Mouse (Mus musculus) heart, embryonic 16.5 days (tissue): ENCODE measurements around the gene Plcb3. TPM values are rescaled to one million over a fixed set of nuclear protein-coding genes. Genes with fewer than 3 reads are reported as not detected.

Experiments
- ATAC-seq: fragments of 200-750 bp; cut with Nextera tagmentation; replicated peaks from 2 replicates; pipeline ENCODE4 v1.8.0; 2017; ENCODE audit warnings: moderate number of reproducible peaks; ENCODE audit not compliant: insufficient read depth, low FRiP score; ENCODE audit errors: extremely low read depth
- H3K27ac ChIP-seq: fragments of 300-500 bp; sonication (generic); 2 replicates; pipeline ENCODE4 v1.5.1; 2014; ENCODE audit warnings: mild to moderate bottlenecking, low read length, control low read depth, moderate library complexity
- H3K27me3 ChIP-seq: fragments of 300-500 bp; sonication (generic); 2 replicates; pipeline ENCODE4 v1.6.1; 2014; ENCODE audit warnings: low read length, mixed read lengths; ENCODE audit not compliant: control insufficient read depth, insufficient read depth
- H3K36me3 ChIP-seq: fragments of 300-500 bp; sonication (generic); 2 replicates; pipeline ENCODE4 v1.6.1; 2014; ENCODE audit not compliant: control insufficient read depth, insufficient read depth
- H3K4me1 ChIP-seq: fragments of 300-500 bp; sonication (generic); 2 replicates; pipeline ENCODE4 v1.6.1; 2014; ENCODE audit warnings: low read length, mixed read lengths; ENCODE audit not compliant: control insufficient read depth, insufficient read depth
- H3K4me2 ChIP-seq: fragments of 300-500 bp; sonication (generic); 2 replicates; pipeline ENCODE4 v1.6.1; 2014; ENCODE audit warnings: low read depth, mild to moderate bottlenecking, control low read depth, low read length
- H3K4me3 ChIP-seq: fragments of 300-500 bp; sonication (generic); 2 replicates; pipeline ENCODE4 v1.5.1; 2014; ENCODE audit warnings: mild to moderate bottlenecking, control low read depth, low read length
- H3K9ac ChIP-seq: fragments of 300-500 bp; sonication (generic); 2 replicates; pipeline ENCODE4 v1.6.1; 2014; ENCODE audit warnings: low read length, control low read depth
- H3K9me3 ChIP-seq: fragments of 300-500 bp; sonication (generic); replicated peaks from 2 replicates; pipeline ENCODE4 v1.6.1; 2016; ENCODE audit warnings: low read length; ENCODE audit not compliant: control insufficient read depth
- WGBS: fragments of 180-500 bp; shearing (Covaris S2); extraction: QIAGEN DNeasy Blood & Tissue Kit; methylation state at CpG from one replicate; pipeline ENCODE4 v1.1.7; 2014; 5-methylcytosine and 5-hydroxymethylcytosine counted together
- microRNA-seq: library from miRNA; unstranded; fragments of <30 nt; microRNA quantifications from one replicate; pipeline ENCODE4, GENCODE M21; 2017
- polyA plus RNA-seq: library from polyadenylated mRNA; unstranded; fragments of >200 nt; fragmentation: Nextera tagmentation; extraction: Ambion mirVana; gene quantifications from 2 replicates; pipeline ENCODE4 v1.2.1, GENCODE M21; 2015

Plcb3 gene
- polyA plus RNA-seq, 1 experiment from 2014 or later: 16.8 TPM

GRCm38 (mm10) chr19:6907094-6907493 lies 69.2 kb downstream of the Plcb3 start:
- 88% methylated on average over 8 of the region's 8 CpGs for WGBS
- Histone ChIP-seq H3K9ac (no peak overlapping the region), H3K4me3 (no peak overlapping the region), H3K9me3 (no peaks in the 10 kb centered on the region), H3K4me2 (no peak overlapping the region), H3K27ac (no peak overlapping the region), H3K27me3 (no peaks in the 10 kb centered on the region), H3K36me3 (peaks cover 21% of the 10 kb centered on the region), H3K4me1 (peaks cover 21% of the 10 kb centered on the region)
- ATAC-seq: no peak

GRCm38 (mm10) chr19:6906199-6906598 lies 70.1 kb downstream of the Plcb3 start:
- Histone ChIP-seq H3K27me3 (no peaks in the 10 kb centered on the region), H3K4me2 (no peak overlapping the region), H3K4me3 (no peak overlapping the region), H3K4me1 (peaks cover 19% of the 10 kb centered on the region), H3K36me3 (peaks cover 12% of the 10 kb centered on the region), H3K9me3 (no peaks in the 10 kb centered on the region), H3K9ac (no peak overlapping the region), H3K27ac (no peak overlapping the region)
- 76% methylated on average over 3 of the region's 3 CpGs for WGBS
- no peak for ATAC-seq

GRCm38 (mm10) chr19:6905498-6906159 lies 70.6 kb downstream of the Plcb3 start:
- no peak overlapping the region for H3K4me3 ChIP-seq
- H3K9me3 ChIP-seq: no peaks in the 10 kb centered on the region
- 92% methylated on average over 11 of the region's 11 CpGs for whole genome bisulfite sequencing
- H3K4me1 ChIP-seq: peaks cover 15% of the 10 kb centered on the region
- peaks cover 10% of the 10 kb centered on the region for H3K36me3 ChIP-seq
- no peak for ATAC-seq
- no peak overlapping the region for H3K9ac ChIP-seq
- no peaks in the 10 kb centered on the region for H3K27me3 ChIP-seq
- no peak overlapping the region for H3K4me2 ChIP-seq
- no peak overlapping the region for H3K27ac ChIP-seq

- no peaks in the 10 kb centered on the region for H3K27me3 ChIP-seq
- H3K9ac ChIP-seq: no peak overlapping the region
- no peak for ATAC-seq
- H3K36me3 ChIP-seq: peaks cover 10% of the 10 kb centered on the region
- no peak overlapping the region for H3K27ac ChIP-seq
- H3K4me2 ChIP-seq: no peak overlapping the region
- H3K9me3 ChIP-seq: no peaks in the 10 kb centered on the region
- 73% methylated on average over 2 of the region's 2 CpGs for WGBS
- no peak overlapping the region for H3K4me3 ChIP-seq
- H3K4me1 ChIP-seq: peaks cover 15% of the 10 kb centered on the region
Observed at GRCm38 (mm10) chr19:6904846-6905245, 71.4 kb downstream of the Plcb3 start.

- peaks cover 7% of the 10 kb centered on the region for H3K4me1 ChIP-seq
- H3K4me3 ChIP-seq: no peak overlapping the region
- ATAC-seq: no peak
- H3K9ac ChIP-seq: no peak overlapping the region
- no peaks in the 10 kb centered on the region for H3K9me3 ChIP-seq
- no peak overlapping the region for H3K27ac ChIP-seq
- no peak overlapping the region for H3K4me2 ChIP-seq
- no peaks in the 10 kb centered on the region for H3K27me3 ChIP-seq
- WGBS: 83% methylated on average over 1 of the region's 1 CpGs
- H3K36me3 ChIP-seq: peaks cover 10% of the 10 kb centered on the region
Observed at GRCm38 (mm10) chr19:6903031-6903430, 73.2 kb downstream of the Plcb3 start.

Small RNAs within 50 kb of the gene (microRNA-seq; reads per million reads assigned to microRNA genes)
- 2.2 reads per million, percentile 5 among the genes with 10 or more reads in this experiment for gene Mir6990

Other genes starting within 250 kb of the Plcb3 start
- gene Rps6ka4, start 135.8 kb downstream of the Plcb3 start, polyA plus RNA-seq: 20.0 and 20.5 TPM in 2 replicates
- 1.00 and 3.8 TPM in 2 replicates for gene Ccdc88b, start 118.3 kb downstream of the Plcb3 start, polyA plus RNA-seq
- gene Trmt112, start 66.8 kb downstream of the Plcb3 start, polyA plus RNA-seq: 80.0 and 93.0 TPM in 2 replicates
- gene Prdx5, start 66.4 kb downstream of the Plcb3 start, polyA plus RNA-seq: 383 and 415 TPM in 2 replicates
- 43.4 and 48.2 TPM in 2 replicates for gene Esrra, start 54.7 kb downstream of the Plcb3 start, polyA plus RNA-seq
- 2.8 and 3.9 TPM in 2 replicates for gene Catsperz, start 51.1 kb downstream of the Plcb3 start, polyA plus RNA-seq
- 0.50 and 0.95 TPM in 2 replicates for gene Kcnk4, start 42.0 kb downstream of the Plcb3 start, polyA plus RNA-seq
- gene Bad, start 34.6 kb downstream of the Plcb3 start, polyA plus RNA-seq: 58.4 and 59.2 TPM in 2 replicates
- gene Gpr137, start 34.0 kb downstream of the Plcb3 start, polyA plus RNA-seq: 20.8 and 22.3 TPM in 2 replicates
- gene Ppp1r14b, start 1.5 kb downstream of the Plcb3 start, polyA plus RNA-seq: 68.9 and 104 TPM in 2 replicates
- gene Fkbp2, start 4.0 kb upstream of the Plcb3 start, polyA plus RNA-seq: 83.7 and 95.0 TPM in 2 replicates
- 123 and 171 TPM in 2 replicates for gene Vegfb, start 11.2 kb upstream of the Plcb3 start, polyA plus RNA-seq
- gene Dnajc4, start 16.1 kb upstream of the Plcb3 start, polyA plus RNA-seq: 40.3 and 44.1 TPM in 2 replicates
- 34.1 and 36.6 TPM in 2 replicates for gene Nudt22, start 19.6 kb upstream of the Plcb3 start, polyA plus RNA-seq
- 17.0 and 17.3 TPM in 2 replicates for gene Trpt1, start 19.7 kb upstream of the Plcb3 start, polyA plus RNA-seq
- gene Fermt3, start 43.0 kb upstream of the Plcb3 start, polyA plus RNA-seq: 14.3 and 24.7 TPM in 2 replicates
- gene Stip1, start 63.5 kb upstream of the Plcb3 start, polyA plus RNA-seq: 195 and 202 TPM in 2 replicates
- gene Macrod1, start 80.3 kb upstream of the Plcb3 start, polyA plus RNA-seq: 61.0 and 64.3 TPM in 2 replicates
- gene Flrt1, start 129.3 kb upstream of the Plcb3 start, polyA plus RNA-seq: 1.6 and 1.9 TPM in 2 replicates
- 140 and 141 TPM in 2 replicates for gene Otub1, start 229.8 kb upstream of the Plcb3 start, polyA plus RNA-seq
- 1,892 and 2,285 TPM in 2 replicates for gene Cox8a, start 241.1 kb upstream of the Plcb3 start, polyA plus RNA-seq